ENCODE assay signal across 26 mouse cellular contexts in the genomic region with DNA sequence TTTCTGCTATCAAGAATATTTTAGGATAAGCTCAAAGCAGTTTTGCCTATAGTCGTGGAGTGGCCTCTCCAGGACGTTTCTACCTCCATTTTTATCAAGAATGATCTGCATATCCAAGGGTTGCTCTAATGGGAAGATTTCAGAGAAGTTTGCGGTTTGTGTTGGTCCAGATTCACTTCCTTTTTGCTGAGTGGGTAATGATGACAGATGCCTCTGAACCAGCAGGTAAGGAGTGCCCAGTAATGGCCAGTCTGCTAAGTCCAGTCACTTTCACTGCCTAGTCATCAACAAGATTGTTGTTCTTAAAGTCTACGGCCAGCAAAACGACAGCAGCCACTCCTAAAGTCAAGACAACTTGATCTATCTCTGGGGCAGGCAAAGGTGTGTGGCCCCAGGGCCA. TPM values are rescaled to one million over a fixed set of nuclear protein-coding genes. Genes with fewer than 3 reads are reported as not detected.
"Had no signal": no experiment of that assay in that cellular context is flagged by ENCODE, and none has a peak within 500 bp of the region (broad histone marks: within the 10 kb centered on the region; RNA-seq: fewer than 3 reads in every experiment).

No protein-coding gene starts in this region.

- H3K36me3 ChIP-seq: limb, embryonic 13.5 days; midbrain, embryonic 12.5 days; neural tube, embryonic 15.5 days had no signal

- H3K9ac ChIP-seq: limb, embryonic 13.5 days; liver, embryonic 14.5 days; midbrain, embryonic 12.5 days; neural tube, embryonic 15.5 days had no signal

- H3K4me1 ChIP-seq: megakaryocyte, embryonic 14.5 days; midbrain, embryonic 12.5 days; neural tube, embryonic 15.5 days had no signal

- H3K27ac ChIP-seq: limb, embryonic 13.5 days; liver, embryonic 14.5 days; midbrain, embryonic 12.5 days; neural tube, embryonic 15.5 days had no signal

- H3K4me3 ChIP-seq: layer of hippocampus, adult 2 months; limb, embryonic 13.5 days; megakaryocyte, embryonic 14.5 days; midbrain, embryonic 12.5 days; myocyte; neural tube, embryonic 15.5 days had no signal

- H3K4me2 ChIP-seq: limb, embryonic 13.5 days; midbrain, embryonic 12.5 days; neural tube, embryonic 15.5 days had no signal

- H3K27me3 ChIP-seq: limb, embryonic 13.5 days; midbrain, embryonic 12.5 days; neural tube, embryonic 15.5 days had no signal

- H3K9me3 ChIP-seq: limb, embryonic 13.5 days; midbrain, embryonic 12.5 days; neural tube, embryonic 15.5 days had no signal

- DNase-seq: left cerebral cortex, postnatal 4 days; lung, adult 18-20 months; lung, postnatal 36 days; retina, postnatal 1 day; right cerebral cortex, postnatal 4 days; spleen, adult 18-20 months; thymus, adult 2 months; thymus, postnatal 25 days had no signal

- ATAC-seq: inflammation-experienced regulatory T-cells, adult 6 months; intestine, postnatal 0 days had no signal

RNA-seq across cellular contexts. Expression of gene 4930432M17Rik, which starts 32.8 kb away (rescaled TPM):
- total RNA-seq: layer of hippocampus, adult 2 months; layer of hippocampus, postnatal 10 days; left cerebral cortex, postnatal 10 days; left cerebral cortex, postnatal 4 days; liver, adult 2 months; midbrain, postnatal 0 days had no signal
- polyA plus RNA-seq: inflammation-experienced regulatory T-cells, adult 6 months; intestine, postnatal 0 days; limb, embryonic 13.5 days; liver, adult 2 months; liver, embryonic 14.5 days; lung, embryonic 16.5 days; midbrain, embryonic 12.5 days; midbrain, postnatal 0 days; myocyte; neural tube, embryonic 11.5 days; neural tube, embryonic 15.5 days; stomach, embryonic 14.5 days; testis, adult 2 months; thymus, adult 2 months; urinary bladder, adult 2 months had no signal
